Mouse (Mus musculus) liver, adult 2 months (tissue): ENCODE results near the gene Cux1.

Experiments
- CTCF ChIP-seq: fragments of 200-500 bp; IDR thresholded peaks from 2 replicates; pipeline ENCODE4 v1.5.1; 2011; ENCODE audit warnings: low read depth, low read length, control low read depth
- POLR2A ChIP-seq: fragments of 200-500 bp; IDR thresholded peaks from 2 replicates; pipeline ENCODE4 v1.6.1; 2011; ENCODE audit warnings: low read length, control low read depth; ENCODE audit not compliant: insufficient read depth; ENCODE audit errors: extremely low read depth

DNA sequence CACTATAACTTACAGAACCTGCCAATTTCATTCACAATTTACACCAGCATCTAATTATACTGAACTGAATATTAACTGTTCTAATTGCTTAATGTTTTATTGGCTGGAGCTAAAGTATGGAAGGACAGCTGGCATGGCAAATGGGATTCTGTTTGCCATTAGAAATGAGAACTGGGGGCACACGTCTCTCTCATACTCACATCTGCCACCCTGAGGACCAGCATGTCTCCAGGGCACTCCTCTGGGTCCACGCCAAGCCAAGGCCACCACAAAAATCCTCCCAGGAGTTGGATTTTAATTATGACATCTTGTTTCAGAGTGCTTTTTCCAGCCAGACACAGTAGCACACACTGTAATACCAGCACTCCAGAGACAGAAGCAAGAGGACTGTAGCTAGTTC, 18.5 kb downstream of the Cux1 start:
- TF ChIP-seq CTCF (no peak), POLR2A (no peak)
